ENCODE assay signal across 14 mouse cellular contexts in genomic region chr3:157154902-157155301, GRCm38 (mm10).
"Had no signal": no experiment of that assay in that cellular context is flagged by ENCODE, and none has a peak within 500 bp of the region (broad histone marks: within the 10 kb centered on the region; RNA-seq: fewer than 3 reads in every experiment).

No protein-coding gene starts in this region.

- H3K9me3 ChIP-seq: limb, embryonic 12.5 days; liver, embryonic 13.5 days; neural tube, embryonic 13.5 days had no signal

- H3K27ac ChIP-seq: limb, embryonic 12.5 days; liver, embryonic 13.5 days; neural tube, embryonic 13.5 days had no signal

- H3K4me2 ChIP-seq: limb, embryonic 12.5 days; liver, embryonic 13.5 days; neural tube, embryonic 13.5 days had no signal

- H3K4me1 ChIP-seq: limb, embryonic 12.5 days; liver, embryonic 13.5 days; neural tube, embryonic 13.5 days had no signal

- H3K4me3 ChIP-seq: layer of hippocampus, adult 2 months; limb, embryonic 12.5 days; liver, embryonic 13.5 days; neural tube, embryonic 13.5 days had no signal

- ATAC-seq: liver, postnatal 0 days had no signal

- DNase-seq: kidney, adult 18-20 months; kidney, postnatal 10 days; kidney, postnatal 4 days; liver; liver, embryonic 13.5 days; liver, postnatal 0 days; retina, postnatal 1 day; right cerebral cortex, postnatal 4 days; spleen, adult 18-20 months; thymus, adult 18-20 months; thymus, postnatal 14 days had no signal

- H3K9ac ChIP-seq: limb, embryonic 12.5 days; liver, embryonic 13.5 days; liver, postnatal 0 days; neural tube, embryonic 13.5 days had no signal

- H3K36me3 ChIP-seq: limb, embryonic 12.5 days; liver, embryonic 13.5 days; neural tube, embryonic 13.5 days had no signal

- H3K27me3 ChIP-seq: limb, embryonic 12.5 days; liver, embryonic 13.5 days; neural tube, embryonic 13.5 days had no signal
